Mouse (Mus musculus): ENCODE measurements around the gene Sstr2. TPM values are rescaled to one million over a fixed set of nuclear protein-coding genes. Genes with fewer than 3 reads are reported as not detected.

Gene Sstr2
- total RNA-seq, 4 experiments from 2014 or later = 26.8 to 31.0 (median 29.2) TPM

- no peak for DNase-seq (ENCODE audit: low spot score in 2 of 2)
These were observed 408 bp downstream of the Sstr2 start for GRCm38 (mm10) chr11:113619420-113620080.

GRCm38 (mm10) chr11:113621001-113621400 is 1.9 kb downstream of the Sstr2 start:
- no peak for DNase-seq (ENCODE audit: low spot score in 2 of 2)

- no peak for DNase-seq (ENCODE audit: low spot score in 2 of 2)
These were observed 2.9 kb downstream of the Sstr2 start for GRCm38 (mm10) chr11:113622028-113622427.

- no peak for DNase-seq (ENCODE audit: low spot score in 2 of 2)
These were observed 6.3 kb downstream of the Sstr2 start for GRCm38 (mm10) chr11:113625437-113625836.

- no peak for DNase-seq (ENCODE audit: low spot score in 2 of 2)
These were observed 8.6 kb downstream of the Sstr2 start for GRCm38 (mm10) chr11:113627785-113628184.

GRCm38 (mm10) chr11:113630642-113631041 is 11.5 kb downstream of the Sstr2 start:
- DNase-seq (ENCODE audit: low spot score in 2 of 2) = no peak

- no peak for DNase-seq (ENCODE audit: low spot score in 2 of 2)
These were observed 12.2 kb downstream of the Sstr2 start for GRCm38 (mm10) chr11:113631302-113631701.

- DNase-seq (ENCODE audit: low spot score in 2 of 2) = no peak
These were observed 12.7 kb downstream of the Sstr2 start for GRCm38 (mm10) chr11:113631862-113632261.

GRCm38 (mm10) chr11:113632303-113632702 is 13.2 kb downstream of the Sstr2 start:
- no peak for DNase-seq (ENCODE audit: low spot score in 2 of 2)

GRCm38 (mm10) chr11:113633398-113633797 is 14.3 kb downstream of the Sstr2 start:
- DNase-seq (ENCODE audit: low spot score in 2 of 2) = no peak

GRCm38 (mm10) chr11:113634699-113635121 is 15.6 kb downstream of the Sstr2 start:
- no peak for DNase-seq (ENCODE audit: low spot score in 2 of 2)

GRCm38 (mm10) chr11:113638680-113639079 is 19.5 kb downstream of the Sstr2 start:
- DNase-seq (ENCODE audit: low spot score in 2 of 2) = no peak

GRCm38 (mm10) chr11:113645181-113645580 is 26.0 kb downstream of the Sstr2 start:
- no peak for DNase-seq (ENCODE audit: low spot score in 2 of 2)

- peak; percentile 62 to 85 for DNase-seq (ENCODE audit: low spot score in 2 of 2)
These were observed 29.0 kb downstream of the Sstr2 start for GRCm38 (mm10) chr11:113648152-113648551.

GRCm38 (mm10) chr11:113648690-113649352 is 29.7 kb downstream of the Sstr2 start, which contains the start of gene Cog1:
Gene Cog1, plus strand, starts transcription at chr11:113649169.
- DNase-seq (ENCODE audit: low spot score in 2 of 2) = no peak

- DNase-seq (ENCODE audit: low spot score in 2 of 2) = peak in 1 of 2 experiments; percentile 55
These were observed 30.4 kb downstream of the Sstr2 start, which contains the start of gene Slc39a11 for GRCm38 (mm10) chr11:113649353-113650210. Gene Slc39a11, minus strand, starts transcription at chr11:113650079.

- peak in 1 of 2 experiments; percentile 9 for DNase-seq (ENCODE audit: low spot score in 2 of 2)
These were observed 32.2 kb downstream of the Sstr2 start for GRCm38 (mm10) chr11:113651206-113651906.

- no peak for DNase-seq (ENCODE audit: low spot score in 2 of 2)
These were observed 32.7 kb downstream of the Sstr2 start for GRCm38 (mm10) chr11:113651907-113652273.

GRCm38 (mm10) chr11:113652516-113652915 is 33.4 kb downstream of the Sstr2 start:
- DNase-seq (ENCODE audit: low spot score in 2 of 2) = no peak

GRCm38 (mm10) chr11:113654105-113654504 is 35.0 kb downstream of the Sstr2 start:
- DNase-seq (ENCODE audit: low spot score in 2 of 2) = peak in 1 of 2 experiments; percentile 11
